Mouse (Mus musculus) cerebral cortex, adult 2 months (tissue): Measurements from ENCODE around the gene Vegfd.

Source experiments
- WGBS: fragments of 180-500 bp; shearing (Covaris S2); methylation state at CpG from one replicate; pipeline ENCODE4 v1.1.7; 2018; 5-methylcytosine and 5-hydroxymethylcytosine counted together

Vegfd gene

DNA sequence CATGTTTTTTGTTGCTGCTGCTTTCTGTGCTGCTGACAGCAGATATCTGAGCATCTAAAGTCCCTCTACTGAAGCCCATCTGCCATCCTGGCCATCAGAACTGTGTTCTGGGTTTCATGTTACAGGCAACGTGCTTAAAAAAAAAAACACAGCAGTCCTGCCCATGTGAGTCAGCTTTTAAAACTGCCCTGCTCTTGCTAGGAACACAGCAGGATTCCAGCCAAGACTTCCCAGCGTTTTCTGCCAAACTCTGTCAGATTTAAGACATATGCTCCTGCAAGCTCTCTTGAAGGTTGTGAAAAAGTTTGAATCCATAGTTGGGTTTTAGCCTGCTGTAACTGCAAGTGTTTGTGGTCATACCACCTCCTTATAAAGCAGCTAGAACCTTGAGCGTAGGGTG lies at the start of gene Vegfd:
TSS of gene Vegfd (plus strand) at position 298 of the 400 bp plus-strand sequence.
- 17% methylated on average over 3 of the region's 3 CpGs for WGBS

DNA sequence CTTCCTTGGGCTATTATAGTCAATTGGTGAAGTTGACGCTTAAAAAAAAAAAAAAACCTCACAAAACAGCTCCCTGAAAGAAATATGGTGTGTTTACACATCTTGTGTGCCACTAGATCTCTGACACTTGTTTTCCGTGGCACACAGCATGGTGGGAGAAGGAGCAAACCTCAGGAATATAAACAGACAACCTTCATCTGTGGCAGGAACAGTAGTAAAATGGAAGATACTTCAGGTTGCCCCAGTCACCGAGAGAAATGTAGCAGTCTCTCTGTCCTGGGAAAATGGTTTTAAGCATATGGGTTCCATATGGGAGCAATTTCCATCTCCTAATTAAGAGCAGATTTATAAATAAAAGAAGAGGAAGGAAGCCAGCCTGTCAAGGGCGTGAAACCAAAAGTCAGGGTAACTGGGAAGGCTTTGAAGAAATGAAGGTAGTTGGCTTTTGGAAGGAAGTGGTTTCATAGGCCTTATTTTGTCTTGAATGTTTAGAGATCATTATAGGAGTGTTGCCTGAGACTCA lies 49.7 kb upstream of the Vegfd start:
- 58% methylated on average over 4 of the region's 4 CpGs for WGBS

DNA sequence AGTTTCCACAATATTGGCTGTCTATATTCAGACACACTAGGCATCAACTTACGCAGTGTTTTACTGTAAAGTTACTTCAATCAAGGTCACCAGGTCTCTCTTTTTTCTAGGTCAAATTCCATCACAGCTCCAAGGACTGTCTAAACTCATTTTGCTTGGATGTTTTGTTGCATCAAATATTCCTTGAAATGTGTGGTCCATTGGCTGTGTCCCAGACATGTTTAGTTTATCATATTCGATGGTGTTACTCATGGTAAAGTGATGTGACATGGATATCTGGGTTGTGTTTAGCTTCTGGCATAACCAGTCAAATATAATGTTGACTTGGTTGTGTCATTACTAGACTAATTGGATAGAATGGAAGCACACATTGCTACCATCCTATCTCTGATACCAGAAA lies 42.8 kb upstream of the Vegfd start:
- 87% methylated on average over 2 of the region's 2 CpGs for WGBS

DNA sequence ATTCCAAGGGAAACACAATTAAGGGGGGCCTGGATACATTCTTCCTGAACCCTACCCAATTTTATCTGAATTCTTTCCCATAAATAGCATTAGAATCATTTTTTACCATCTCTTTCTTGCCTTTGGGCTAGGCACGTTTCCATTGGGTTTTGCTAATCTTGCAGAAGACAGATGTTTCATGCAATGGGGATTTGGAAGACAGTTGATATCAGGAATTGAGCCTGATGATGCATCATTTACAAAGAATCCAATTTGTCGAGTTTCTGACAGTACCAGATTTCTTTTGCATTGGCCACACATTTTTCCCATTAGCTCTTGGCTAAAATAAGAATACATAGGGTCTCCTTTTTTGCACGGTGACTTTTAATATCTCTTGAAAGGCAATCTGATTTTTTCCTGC lies 42.4 kb upstream of the Vegfd start:
- WGBS = 76% methylated on average over 3 of the region's 3 CpGs

- WGBS = 81% methylated on average over 4 of the region's 4 CpGs
These were observed 34.6 kb upstream of the Vegfd start for GRCm38 (mm10) chrX:164338591-164338990.

GRCm38 (mm10) chrX:164345359-164345938 lies 27.7 kb upstream of the Vegfd start:
- 94% methylated on average over 4 of the region's 4 CpGs for WGBS

GRCm38 (mm10) chrX:164348937-164349336 lies 24.2 kb upstream of the Vegfd start:
- WGBS = 63% methylated on average over 3 of the region's 3 CpGs

DNA sequence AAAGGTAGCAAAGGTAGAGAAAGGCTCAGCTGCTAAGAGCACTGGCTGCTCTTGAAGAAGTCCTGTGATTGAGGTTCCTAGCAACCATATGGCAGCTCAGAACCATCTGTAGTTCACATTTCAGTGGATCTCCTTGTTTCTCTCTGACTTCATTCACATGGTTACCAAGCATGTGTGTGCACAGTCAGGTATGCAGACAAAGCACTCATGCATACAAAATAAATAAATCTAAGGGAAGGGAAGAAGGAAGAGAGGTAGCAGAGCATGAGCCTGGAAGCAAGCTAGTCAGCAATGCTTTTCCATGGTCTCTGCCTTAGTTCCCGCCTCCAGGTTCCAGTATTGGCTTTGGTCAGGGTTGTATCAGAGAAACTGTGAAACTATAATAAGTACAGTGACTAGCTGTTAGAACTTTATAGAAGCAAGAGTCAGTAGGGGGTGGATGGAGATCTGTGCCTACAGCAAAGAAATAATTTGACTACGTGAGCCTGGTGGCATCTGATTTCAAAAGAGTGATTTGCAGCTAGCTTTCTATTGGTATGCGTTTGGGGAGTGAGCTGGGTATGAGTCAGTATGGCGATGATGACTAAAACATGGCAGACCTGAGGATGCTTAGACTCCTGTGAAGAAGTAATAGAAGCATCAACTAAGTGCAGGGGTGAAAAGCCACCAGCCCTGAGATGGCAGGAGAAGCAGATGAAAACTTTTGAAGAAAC lies 7.9 kb upstream of the Vegfd start:
- WGBS = 64% methylated on average over 4 of the region's 4 CpGs

DNA sequence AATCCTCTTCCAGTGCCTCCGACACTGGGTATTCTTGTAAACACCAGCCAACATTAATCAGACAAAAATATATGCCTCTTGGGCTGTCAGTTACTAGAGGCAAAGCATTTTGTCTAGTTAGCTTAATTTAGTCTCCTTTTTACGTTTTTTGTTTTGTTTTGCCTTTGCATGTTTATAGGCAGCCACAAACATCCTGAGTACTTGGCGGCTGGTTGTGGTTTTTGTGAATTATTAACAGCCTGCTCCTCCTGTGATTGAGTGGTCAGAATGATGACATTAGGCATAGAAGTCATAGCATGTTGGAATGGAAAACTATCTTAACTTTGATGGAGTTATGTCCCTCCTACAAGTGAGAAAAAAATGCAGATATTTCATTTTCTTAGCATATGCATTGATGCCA lies 2.6 kb upstream of the Vegfd start:
- WGBS = 67% methylated on average over 3 of the region's 3 CpGs

- 53% methylated on average over 5 of the region's 5 CpGs for WGBS
These were observed 1.4 kb downstream of the Vegfd start for GRCm38 (mm10) chrX:164374586-164374985.

- 85% methylated on average over 4 of the region's 4 CpGs for WGBS
These were observed 6.5 kb downstream of the Vegfd start for GRCm38 (mm10) chrX:164379721-164380120.

DNA sequence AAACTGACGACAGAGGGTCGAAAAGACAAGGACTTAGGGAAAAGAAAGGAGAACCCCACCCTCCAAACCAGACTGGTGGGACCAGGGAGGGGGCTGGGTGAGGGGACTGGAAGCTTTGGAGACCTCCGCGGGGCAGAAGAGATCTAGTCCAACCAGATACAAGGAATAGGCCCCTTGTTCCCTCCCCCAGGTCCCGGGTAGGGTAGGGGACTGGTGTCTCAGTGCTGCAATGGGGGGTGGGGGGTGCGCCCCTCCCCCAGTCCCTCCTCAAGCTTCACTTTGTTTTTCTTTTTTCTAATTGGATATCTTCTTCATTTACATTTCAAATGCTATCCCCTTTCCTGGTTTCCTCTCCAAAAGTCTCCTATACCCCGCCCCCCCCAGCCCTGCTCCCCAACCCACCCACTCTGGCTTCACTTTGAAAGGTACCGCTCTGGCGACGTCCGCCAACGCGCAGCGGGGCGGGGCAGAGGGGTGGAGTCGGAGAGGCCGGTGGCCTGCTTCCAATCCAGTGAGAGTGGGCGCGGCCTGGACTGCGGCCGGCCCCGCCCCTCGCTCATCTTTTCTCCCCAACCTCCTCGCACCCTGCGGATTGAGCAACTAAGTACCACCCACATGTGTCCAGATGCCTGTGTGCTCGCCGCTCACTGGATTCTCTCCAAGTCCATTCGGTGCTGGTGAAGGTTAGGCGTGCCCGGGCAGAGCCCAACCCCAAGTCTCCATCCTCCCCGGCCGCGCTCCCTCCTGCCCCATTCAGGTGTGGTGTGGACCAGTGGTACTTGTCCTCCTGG lies 8.6 kb downstream of the Vegfd start:
- WGBS = under 1% methylated on average over 31 of the region's 33 CpGs

DNA sequence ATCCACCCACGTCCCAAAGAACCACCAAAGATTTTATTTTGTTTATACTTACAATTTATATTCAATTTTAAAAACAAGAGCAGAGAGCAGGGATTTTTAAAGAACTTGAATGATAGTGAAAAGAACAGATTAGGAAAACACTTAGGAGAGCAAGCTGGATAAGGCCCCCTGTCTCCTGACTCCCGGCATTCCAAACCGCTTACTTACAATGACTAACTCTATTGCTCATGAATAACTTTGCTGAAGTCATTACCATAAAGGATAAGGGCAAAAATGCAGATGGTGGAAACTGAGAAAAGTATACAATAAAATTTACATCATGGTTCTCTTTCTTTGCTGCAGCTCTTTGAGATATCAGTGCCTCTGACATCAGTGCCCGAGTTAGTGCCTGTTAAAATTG lies 20.9 kb downstream of the Vegfd start:
- 71% methylated on average over 4 of the region's 4 CpGs for WGBS

DNA sequence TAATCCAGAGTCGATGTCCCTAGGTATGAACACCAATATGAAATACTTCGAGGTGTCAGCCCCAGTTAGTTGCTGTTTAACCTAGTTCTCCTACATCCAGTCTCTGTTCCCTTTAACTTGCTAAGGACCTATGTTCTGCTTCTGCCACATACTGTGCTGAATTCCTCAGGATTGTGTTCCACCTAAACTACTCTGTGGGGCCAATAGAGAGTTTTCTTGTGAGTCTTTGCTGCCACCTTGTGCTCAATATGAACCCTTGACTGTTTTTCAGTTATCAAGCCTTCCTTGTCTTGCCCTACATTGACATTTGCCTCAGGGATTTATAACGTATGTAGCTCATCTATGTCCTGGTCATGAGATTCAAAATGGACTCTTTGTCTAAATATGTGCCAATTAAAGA lies 25.3 kb downstream of the Vegfd start:
- WGBS = 58% methylated on average over 3 of the region's 3 CpGs

GRCm38 (mm10) chrX:164406133-164407022 lies 33.2 kb downstream of the Vegfd start:
- WGBS = 84% methylated on average over 9 of the region's 9 CpGs

GRCm38 (mm10) chrX:164408301-164408927 lies 35.2 kb downstream of the Vegfd start:
- WGBS = 80% methylated on average over 3 of the region's 3 CpGs

DNA sequence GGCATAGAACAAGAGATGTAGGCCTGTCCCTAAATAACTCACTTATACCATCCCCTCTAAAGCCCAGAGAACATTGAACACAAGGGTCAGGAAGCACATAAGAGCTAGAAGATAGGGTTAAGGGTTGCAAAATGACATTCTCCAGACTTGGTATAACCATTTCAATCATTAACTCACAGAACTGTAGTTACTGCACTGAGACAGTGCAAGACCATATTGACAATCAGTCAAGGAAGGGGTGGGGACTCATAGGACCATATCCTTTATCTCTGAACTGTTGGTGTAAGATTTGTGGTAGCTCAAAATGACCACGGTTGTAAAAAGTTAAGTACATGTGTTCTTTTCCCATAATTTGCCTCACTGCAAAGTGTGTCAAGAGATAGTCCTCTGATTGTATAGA lies 37.4 kb downstream of the Vegfd start:
- WGBS = 85% methylated on average over 1 of the region's 1 CpGs

DNA sequence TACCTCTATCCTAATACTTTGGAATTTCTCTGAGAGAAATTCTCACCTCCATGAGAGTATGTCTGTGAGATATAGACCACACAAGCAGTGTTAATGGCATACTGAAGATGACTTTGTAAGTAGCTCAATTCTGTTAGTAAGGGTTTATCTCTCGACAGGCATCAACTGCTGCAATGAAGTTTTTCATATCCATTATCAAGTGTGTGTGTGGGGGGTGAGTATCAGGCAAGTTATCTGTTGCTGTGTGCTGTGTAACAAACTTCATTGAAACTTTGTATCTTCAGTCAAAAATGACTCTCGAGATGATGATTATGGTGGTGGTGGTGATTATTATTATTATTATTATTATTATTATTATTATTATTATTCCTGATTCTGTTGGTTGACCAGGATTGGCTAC lies 43.6 kb downstream of the Vegfd start:
- WGBS = 87% methylated on average over 2 of the region's 2 CpGs

GRCm38 (mm10) chrX:164419471-164419939 lies 46.3 kb downstream of the Vegfd start, which contains the start of gene Piga:
Piga (plus strand) TSS chrX:164419787.
- WGBS = 3% methylated on average over 40 of the region's 40 CpGs

DNA sequence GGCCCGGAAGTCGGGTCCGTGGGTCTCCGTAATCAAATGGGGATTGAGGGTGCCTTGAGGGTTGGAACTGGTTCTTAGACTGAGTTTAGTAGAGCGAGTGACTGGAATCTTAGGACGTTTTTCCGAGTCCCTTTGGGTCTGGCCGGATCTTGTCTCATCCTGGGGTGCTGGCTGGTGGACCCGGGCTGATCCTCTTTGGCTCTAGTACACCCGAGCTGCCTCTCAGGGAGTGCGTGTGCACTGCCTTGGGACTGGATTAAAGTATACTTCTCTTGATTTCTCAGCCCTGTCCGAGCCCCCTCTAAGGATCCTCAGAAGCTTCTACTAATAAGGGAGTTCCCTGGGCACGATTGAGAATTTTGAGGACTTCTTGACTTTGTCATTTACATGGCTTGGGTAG lies 46.8 kb downstream of the Vegfd start:
- 11% methylated on average over 13 of the region's 13 CpGs for WGBS

DNA sequence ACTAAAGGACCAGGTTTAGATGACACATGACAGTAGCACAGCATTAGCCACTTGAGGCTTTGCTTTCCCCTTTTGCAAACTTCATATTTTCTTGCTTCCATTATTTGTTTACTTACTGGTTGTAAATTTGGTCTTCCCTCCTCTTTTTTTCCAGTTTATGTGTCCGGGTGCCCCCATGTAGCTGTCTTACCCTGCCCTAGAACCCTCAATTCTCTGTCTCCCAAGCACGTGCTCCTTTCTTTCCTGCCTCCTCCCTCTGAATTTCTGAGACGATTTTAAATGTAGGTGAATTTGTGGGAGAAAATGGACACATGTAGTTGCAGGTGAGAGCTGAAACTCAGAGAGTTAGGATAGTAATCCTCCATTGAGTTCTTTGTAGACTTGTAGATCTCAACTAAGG lies 47.3 kb downstream of the Vegfd start:
- 19% methylated on average over 3 of the region's 3 CpGs for WGBS
